Mouse (Mus musculus) common myeloid progenitor, adult 5-6 weeks (primary cell): ENCODE measurements at regions not wholly inside any gene's neighbourhood (a gene's known extent, or its start where the extent isn't known, plus 50 kb on each side); places are given as distances from the start of the nearest gene placed in this dataset.
"Not testable (repeated sequence)": the region's sequence is repeated elsewhere in the genome, so short reads cannot be mapped to it uniquely, and the experiment has no call there.

ENCODE experiments used
- ATAC-seq: replicated peaks from 2 replicates; pipeline ENCODE4 v1.8.0; 2016; ENCODE audit warnings: low read depth, mild to moderate bottlenecking, moderate TSS enrichment, inconsistent platforms; ENCODE audit not compliant: poor library complexity, severe bottlenecking

DNA sequence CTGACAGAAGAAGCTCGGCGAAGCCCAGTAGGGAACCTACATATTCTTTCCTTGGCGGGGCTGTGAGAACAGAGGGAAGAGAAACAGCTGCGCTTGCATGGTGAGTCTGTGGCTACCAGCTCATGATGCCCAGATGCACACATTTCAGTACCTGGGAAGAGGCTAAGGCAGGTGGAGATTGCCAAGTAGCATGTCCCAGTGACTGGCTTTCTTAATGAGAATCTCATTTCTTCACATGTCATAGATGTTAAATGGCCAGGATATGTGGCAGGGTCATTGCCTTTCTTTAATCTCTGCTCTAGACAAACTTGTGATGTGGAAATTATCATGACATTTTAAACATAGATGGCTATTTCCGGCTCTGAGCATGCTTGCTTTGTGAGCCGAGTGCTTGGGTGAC, 109.5 kb upstream of the Tns3 start:
- ATAC-seq, result no peak

DNA sequence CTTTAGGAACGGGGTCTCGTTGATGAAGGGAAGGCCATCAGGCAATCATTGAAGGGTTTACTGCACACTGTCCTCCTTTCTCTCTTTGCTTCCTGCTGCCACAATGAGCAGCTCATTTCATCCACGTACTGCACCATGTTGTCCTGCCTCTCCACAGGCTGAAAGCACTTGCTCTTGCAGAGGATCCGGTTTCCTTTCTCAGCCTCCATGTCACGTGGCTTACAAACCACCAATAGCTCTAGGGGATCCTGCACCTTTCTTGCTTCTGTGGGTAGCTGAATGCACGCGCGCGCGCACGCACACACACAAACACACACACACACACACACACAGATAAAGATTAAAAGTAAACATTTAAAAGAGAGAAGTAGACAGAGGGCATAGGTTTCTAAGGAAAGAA, 108.9 kb upstream of the Tns3 start:
- no peak for ATAC-seq

DNA sequence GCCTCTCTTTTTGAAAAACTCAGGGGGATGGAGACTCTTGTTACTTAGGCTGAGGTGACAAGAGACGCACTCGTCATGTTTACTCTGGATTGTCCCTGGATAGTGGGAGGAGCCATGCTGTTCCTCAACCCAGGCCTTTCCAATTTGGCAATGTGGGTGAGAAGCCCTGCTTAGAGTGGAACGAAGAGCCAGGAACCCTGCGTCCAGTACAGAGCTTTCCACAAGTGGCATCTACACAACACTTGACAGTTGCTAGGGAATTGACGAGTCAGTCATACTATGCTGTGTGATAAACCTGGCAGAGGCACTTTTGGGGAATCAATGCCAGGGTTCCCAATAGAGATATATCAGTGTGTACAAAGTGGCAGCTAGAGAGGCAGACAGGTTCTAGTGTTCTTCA, 108.2 kb upstream of the Tns3 start:
- no peak for ATAC-seq

- not testable (repeated sequence) for ATAC-seq
Measured at GRCm38 (mm10) chr11:8768706-8769105, 104.4 kb upstream of the Tns3 start.

DNA sequence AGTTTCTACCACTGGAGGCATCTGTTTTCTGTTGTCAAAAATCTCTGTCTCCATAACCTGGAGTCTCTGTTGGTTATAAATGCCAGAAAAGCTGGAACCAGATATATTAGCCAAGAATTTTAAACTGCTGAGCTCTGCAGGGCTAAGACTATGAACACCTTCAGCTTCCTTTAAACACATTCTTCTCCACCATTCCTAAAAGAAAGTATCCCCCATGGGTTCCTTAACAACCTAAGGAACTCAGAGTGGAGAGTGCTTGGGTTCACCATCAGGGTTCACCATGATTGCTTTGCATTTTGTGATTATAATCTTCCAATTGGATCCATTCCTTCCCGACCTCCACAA, 101.2 kb upstream of the Tns3 start:
- ATAC-seq, result no peak

GRCm38 (mm10) chr11:8764861-8765540, 100.7 kb upstream of the Tns3 start:
- no peak for ATAC-seq

- ATAC-seq, result no peak
Measured at GRCm38 (mm10) chr11:8763448-8763847, 99.1 kb upstream of the Tns3 start.

GRCm38 (mm10) chr11:8762133-8762532, 97.8 kb upstream of the Tns3 start:
- peak; percentile 90 for ATAC-seq

GRCm38 (mm10) chr11:8761626-8762025, 97.3 kb upstream of the Tns3 start:
- ATAC-seq, result no peak

DNA sequence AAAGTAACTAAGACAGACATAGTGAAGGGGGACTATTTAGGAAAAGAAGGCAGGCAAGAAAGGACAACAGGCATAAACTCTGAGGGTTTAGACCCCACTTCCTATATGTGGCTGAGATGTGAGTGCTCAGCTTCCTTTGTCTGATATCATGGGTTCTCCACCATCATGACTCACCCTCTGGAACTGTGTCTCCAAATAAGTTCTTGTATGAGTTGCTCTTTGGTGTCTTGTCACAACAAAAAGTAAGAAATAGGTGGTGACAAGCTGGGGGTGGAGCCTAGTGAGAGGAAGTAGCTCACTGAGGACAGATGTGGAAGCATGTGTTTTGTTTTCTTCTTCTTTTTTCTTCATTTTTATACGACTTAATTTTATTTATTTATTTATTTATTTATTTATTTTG, 95.5 kb upstream of the Tns3 start:
- ATAC-seq, result peak; percentile 82

- not testable (repeated sequence) for ATAC-seq
Measured at GRCm38 (mm10) chr11:8754508-8754907, 90.2 kb upstream of the Tns3 start.

GRCm38 (mm10) chr11:8735784-8736183, 71.4 kb upstream of the Tns3 start:
- ATAC-seq, result not testable (repeated sequence)

DNA sequence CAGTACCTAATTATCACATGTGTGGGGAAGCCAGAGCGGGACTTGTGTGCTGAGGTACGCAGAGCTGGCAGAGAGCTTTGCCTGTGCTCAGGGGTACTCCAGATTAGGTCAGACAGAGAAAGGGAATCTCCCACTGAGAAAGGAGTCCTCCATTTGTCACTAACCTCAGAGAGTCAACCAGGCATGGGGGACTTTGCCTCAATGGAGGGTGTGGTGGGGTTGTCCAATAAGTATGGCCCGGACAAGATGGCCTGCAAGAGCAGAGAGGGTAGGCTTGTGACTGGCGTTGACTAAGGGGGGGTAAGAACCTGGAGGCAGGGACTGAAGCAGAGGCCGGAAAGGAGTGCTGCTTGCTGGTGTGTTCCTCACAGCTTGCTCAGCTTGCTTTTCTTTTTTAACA, 62.7 kb upstream of the Tns3 start:
- no peak for ATAC-seq

DNA sequence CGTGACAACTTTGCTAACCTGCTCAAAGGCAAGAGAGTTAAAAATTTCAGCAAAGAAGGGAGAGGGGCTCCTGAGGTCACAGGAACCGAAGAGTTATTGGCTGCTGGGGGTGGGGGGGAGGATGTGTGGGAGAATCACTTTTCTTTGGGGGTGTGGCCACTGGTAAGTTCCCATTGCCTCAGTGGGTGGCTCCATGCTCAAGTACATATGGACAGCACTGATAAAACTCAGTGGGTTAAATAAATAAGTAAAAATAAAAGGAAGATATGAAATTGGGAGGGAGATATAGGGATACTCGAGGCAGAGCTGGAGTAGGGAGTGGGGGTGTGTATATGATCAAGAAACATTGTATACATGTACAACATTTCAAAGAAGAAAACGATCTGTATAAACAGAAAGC, 61.2 kb upstream of the Tns3 start:
- 0 out of 2 replicates have a peak, but pooled peaks have one; percentile 47 for ATAC-seq

GRCm38 (mm10) chr11:8723102-8723640, 58.8 kb upstream of the Tns3 start:
- no peak for ATAC-seq

DNA sequence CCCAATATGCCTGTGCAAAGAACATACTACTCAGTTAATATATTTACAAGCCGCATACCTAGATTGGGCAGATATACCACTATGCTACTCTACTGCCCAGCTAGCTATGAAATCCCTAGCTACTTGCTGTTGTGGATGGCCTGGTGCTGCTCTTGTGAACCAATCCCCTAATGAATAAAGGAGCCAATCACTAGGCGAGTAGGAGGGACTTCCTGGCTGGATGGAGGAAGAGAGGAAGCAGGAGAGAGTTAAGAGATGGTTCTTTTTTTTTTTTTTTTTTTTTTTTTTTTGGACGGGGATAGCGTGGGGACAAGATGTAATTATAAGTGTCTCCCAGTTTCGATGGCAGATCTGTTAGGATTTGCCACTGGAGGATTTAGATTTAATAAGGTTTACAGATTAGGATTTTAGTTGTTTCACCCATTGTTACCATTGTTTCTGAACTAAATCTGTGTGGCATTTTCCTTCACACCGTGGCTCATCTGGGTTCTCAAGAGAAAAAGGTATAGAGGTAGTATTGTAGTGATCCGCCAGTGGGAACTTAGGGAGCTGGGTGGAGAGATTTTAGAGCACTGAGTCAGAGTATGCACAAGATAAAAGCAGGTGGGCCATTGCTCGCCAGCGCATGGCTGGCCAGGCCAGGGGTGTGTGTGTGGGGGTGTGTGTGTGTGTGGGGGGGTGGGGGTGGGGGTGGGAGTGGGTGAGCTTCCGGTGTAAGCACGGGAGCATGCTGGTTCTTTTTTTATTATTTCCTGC, 55.1 kb upstream of the Tns3 start:
- no peak for ATAC-seq

GRCm38 (mm10) chr11:8717774-8718173, 53.4 kb upstream of the Tns3 start:
- ATAC-seq, result no peak

GRCm38 (mm10) chr11:8716858-8717257, 52.5 kb upstream of the Tns3 start:
- peak; percentile 37; the same call in 1 of the 2 replicates for ATAC-seq

GRCm38 (mm10) chr11:8715775-8716174, 51.4 kb upstream of the Tns3 start:
- ATAC-seq, result no peak
